Mouse (Mus musculus): ENCODE data around the gene Rnase11.
A peak's percentile ranks its signal among the peaks of the same experiment; 100 is the strongest.

Rnase11 gene

DNA sequence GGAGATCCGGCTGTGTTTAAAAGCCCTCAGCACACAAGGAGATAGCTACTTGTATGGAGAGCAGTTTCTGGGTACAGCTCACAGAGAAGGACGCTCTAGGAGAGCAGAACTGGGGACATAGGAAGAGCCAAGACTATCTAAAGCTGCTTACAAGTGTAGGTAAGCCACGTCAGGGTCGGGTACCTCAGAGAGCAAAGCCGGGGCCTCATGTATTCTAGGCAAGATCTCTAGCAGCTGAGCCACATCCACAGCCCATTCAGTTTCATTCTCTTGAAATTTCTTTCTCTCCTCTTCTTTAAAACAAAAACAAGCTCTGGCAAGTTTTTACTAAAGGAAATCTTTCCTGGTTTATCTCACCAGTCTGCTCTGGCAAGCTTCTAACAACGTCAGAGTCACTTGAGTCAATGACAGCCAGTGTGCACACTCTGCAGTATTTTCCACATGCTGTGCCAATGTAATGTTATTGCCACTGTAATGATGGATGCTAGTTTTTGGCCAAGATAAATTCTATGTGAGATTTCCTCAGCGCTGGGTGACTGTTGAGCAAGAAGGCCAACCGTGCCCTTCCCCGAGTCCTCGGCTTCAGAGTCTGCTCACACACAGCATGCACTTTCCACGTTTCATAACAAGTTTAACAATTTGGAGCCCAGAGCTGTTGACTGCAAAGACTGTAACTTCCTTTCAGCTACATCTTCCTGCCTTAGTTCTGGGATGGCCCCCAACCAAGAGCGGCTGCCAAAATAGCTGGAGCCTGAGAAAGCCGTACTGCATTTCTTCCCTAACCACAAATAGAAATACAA, 41.8 kb downstream of the Rnase11 start:
- DNase-seq: no peak

DNA sequence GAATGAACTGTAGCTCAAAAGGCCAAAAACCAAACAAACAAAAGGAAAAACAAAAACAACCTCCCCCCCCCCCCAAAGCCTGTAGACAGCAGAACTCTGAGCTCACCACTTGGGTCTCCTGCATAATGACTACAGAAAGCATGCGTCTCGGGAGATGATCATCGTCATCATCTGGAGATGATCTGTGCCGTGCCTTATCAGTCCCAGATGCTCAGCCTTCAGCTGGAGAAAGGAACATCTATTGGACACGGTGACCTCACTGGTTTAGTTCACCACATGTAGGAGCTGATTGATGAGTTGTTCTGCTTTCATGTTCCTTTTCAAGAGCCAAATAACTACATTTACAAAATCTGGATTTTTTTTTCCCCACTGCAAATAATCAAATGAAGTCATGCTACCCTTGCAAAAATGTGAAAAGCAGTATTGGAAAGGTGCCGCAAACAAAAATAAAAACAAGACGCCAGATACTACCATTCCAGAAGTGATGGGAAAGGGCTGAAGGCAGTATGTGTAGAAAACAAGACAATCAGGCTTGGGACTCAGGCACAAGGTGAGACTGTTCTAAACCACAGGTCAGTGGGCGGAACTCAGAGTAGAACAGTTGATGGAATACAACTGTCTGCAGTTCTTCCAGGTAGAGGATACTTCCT, 42.7 kb downstream of the Rnase11 start, which contains the start of gene Rnase10:
Rnase10 (plus strand) TSS at position 600 of the 650 bp plus-strand sequence.
- peak; percentile 31 for DNase-seq

Measured in embryo, embryonic 11 days (tissue).